Mouse (Mus musculus): ENCODE data around the gene Inpp5a. TPM values are rescaled to one million over a fixed set of nuclear protein-coding genes. Genes with fewer than 3 reads are reported as not detected.

Gene Inpp5a
- total and polyA plus RNA-seq, 2 experiments from 2014 or later: 43.4 to 65.2 TPM

GRCm38 (mm10) chr7:139366131-139366530, 22.8 kb upstream of the Inpp5a start:
- Histone ChIP-seq H3K36me3 (replicated peaks; ENCODE audit: control insufficient read depth, insufficient read depth, low read length) (no peaks in the 10 kb centered on the region), H3K27me3 (ENCODE audit: control insufficient read depth, insufficient read depth, low read length) (no peaks in the 10 kb centered on the region), H3K4me2 (ENCODE audit: low read depth, low read length) (no peak overlapping the region), H3K4me1 (ENCODE audit: control insufficient read depth, insufficient read depth) (peaks cover 77% of the 10 kb centered on the region), H3K27ac (ENCODE audit: low read depth) (peak overlapping the region; percentile 95), H3K9ac (replicated peaks; ENCODE audit: low read depth, low read length) (no peak overlapping the region), H3K9me3 (replicated peaks; ENCODE audit: control insufficient read depth, low read length) (no peaks in the 10 kb centered on the region), H3K4me3 (ENCODE audit: low read depth, low read length) (no peak overlapping the region)
- ATAC-seq (ENCODE audit: insufficient read depth, low read depth): no peak
- TF ChIP-seq EP300 (IDR thresholded peaks at IDR 0.05; ENCODE audit: low read depth) (no peak), CTCF (IDR thresholded peaks at IDR 0.05; ENCODE audit: low read depth) (no peak)
- WGBS: 47% methylated on average over 3 of the region's 3 CpGs
- no peak for DNase-seq (ENCODE audit: low spot score)

DNA sequence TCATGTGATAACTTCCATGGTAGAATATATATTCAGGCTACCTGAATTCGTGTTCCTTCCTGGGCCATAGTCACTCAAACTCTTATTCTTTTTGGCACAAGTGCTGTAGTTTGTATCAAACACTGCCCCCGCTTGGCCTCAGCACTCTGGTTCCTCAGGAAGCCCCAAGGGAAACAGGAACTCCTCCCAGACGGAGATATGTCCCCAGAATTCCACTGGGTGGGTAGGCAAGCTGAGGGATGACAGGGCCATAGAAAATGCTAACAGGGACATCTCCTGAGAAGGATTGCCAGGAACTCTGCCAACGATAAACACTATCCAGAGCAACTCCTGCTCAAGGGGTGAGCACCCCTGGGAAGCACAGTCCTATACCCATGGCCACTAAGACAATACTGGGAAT, 22.4 kb upstream of the Inpp5a start:
- Histone ChIP-seq H3K9me3 (replicated peaks; ENCODE audit: control insufficient read depth, low read length) (no peaks in the 10 kb centered on the region), H3K4me3 (ENCODE audit: low read depth, low read length) (no peak overlapping the region), H3K27me3 (ENCODE audit: control insufficient read depth, insufficient read depth, low read length) (no peaks in the 10 kb centered on the region), H3K4me2 (ENCODE audit: low read depth, low read length) (no peak overlapping the region), H3K4me1 (ENCODE audit: control insufficient read depth, insufficient read depth) (peaks cover 77% of the 10 kb centered on the region), H3K9ac (replicated peaks; ENCODE audit: low read depth, low read length) (no peak overlapping the region), H3K27ac (ENCODE audit: low read depth) (peak overlapping the region; percentile 95), H3K36me3 (replicated peaks; ENCODE audit: control insufficient read depth, insufficient read depth, low read length) (no peaks in the 10 kb centered on the region)
- peak; percentile 50 for DNase-seq (ENCODE audit: low spot score)
- no peak for TF ChIP-seq EP300 (IDR thresholded peaks at IDR 0.05; ENCODE audit: low read depth)
- TF ChIP-seq CTCF (IDR thresholded peaks at IDR 0.05; ENCODE audit: low read depth): peak; percentile 22
- 28% methylated on average over 4 of the region's 4 CpGs for WGBS
- ATAC-seq (ENCODE audit: insufficient read depth, low read depth): no peak

- TF ChIP-seq CTCF (IDR thresholded peaks at IDR 0.05; ENCODE audit: low read depth) (no peak), EP300 (IDR thresholded peaks at IDR 0.05; ENCODE audit: low read depth) (no peak)
- H3K9ac ChIP-seq (replicated peaks; ENCODE audit: low read depth, low read length): no peak overlapping the region
- no peaks in the 10 kb centered on the region for H3K27me3 ChIP-seq (ENCODE audit: control insufficient read depth, insufficient read depth, low read length)
- H3K4me2 ChIP-seq (ENCODE audit: low read depth, low read length): no peak overlapping the region
- H3K36me3 ChIP-seq (replicated peaks; ENCODE audit: control insufficient read depth, insufficient read depth, low read length): no peaks in the 10 kb centered on the region
- WGBS: 40% methylated on average over 2 of the region's 2 CpGs
- no peaks in the 10 kb centered on the region for H3K9me3 ChIP-seq (replicated peaks; ENCODE audit: control insufficient read depth, low read length)
- DNase-seq (ENCODE audit: low spot score) (no peak), ATAC-seq (ENCODE audit: insufficient read depth, low read depth) (no peak)
- peaks cover 74% of the 10 kb centered on the region for H3K4me1 ChIP-seq (ENCODE audit: control insufficient read depth, insufficient read depth)
- peak overlapping the region; percentile 84 for H3K27ac ChIP-seq (ENCODE audit: low read depth)
- no peak overlapping the region for H3K4me3 ChIP-seq (ENCODE audit: low read depth, low read length)
These were observed 20.7 kb upstream of the Inpp5a start for GRCm38 (mm10) chr7:139368218-139368617.

DNA sequence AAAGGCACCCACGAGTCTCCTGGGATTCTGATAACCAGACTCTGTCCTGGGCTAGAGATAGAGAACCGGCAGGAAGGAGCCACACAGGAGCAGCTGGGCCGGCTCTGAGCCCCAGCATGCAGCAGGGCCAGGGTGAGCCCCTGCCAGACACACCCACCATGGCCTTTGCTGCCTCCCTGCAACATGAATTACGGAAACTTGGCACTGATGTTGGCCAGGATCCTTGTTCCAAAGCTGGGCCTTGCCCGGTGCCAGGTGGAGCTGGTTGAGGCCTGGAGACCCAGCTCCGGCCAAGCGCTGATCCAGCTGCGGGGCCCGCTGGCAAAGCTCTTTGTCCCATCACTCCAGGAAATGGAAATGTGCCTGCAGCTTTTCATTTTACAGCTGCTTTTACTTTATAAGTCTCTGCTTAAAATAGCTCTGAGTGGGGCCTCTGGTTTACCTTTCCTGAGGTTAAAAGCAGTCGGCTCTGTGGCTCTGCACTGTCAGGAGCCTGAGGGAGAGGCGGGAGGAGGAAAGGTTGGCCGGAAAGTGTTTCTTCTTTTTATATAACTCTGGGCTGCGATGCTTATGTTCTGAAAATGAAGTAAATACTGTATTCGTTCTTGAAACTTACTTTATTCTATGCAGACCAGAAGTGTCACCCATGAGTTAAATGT, 20.1 kb upstream of the Inpp5a start:
- H3K4me1 ChIP-seq (ENCODE audit: control insufficient read depth, insufficient read depth): peaks cover 67% of the 10 kb centered on the region
- ATAC-seq (ENCODE audit: insufficient read depth, low read depth) (peak; percentile 18), DNase-seq (ENCODE audit: low spot score) (peak; percentile 69)
- H3K9ac ChIP-seq (replicated peaks; ENCODE audit: low read depth, low read length): 0 out of 2 replicates have a peak overlapping the region, but pooled peaks have one; percentile 27
- no peak for TF ChIP-seq CTCF (IDR thresholded peaks at IDR 0.05; ENCODE audit: low read depth)
- peak; percentile 52; the same call in 1 of the 2 replicates for TF ChIP-seq EP300 (IDR thresholded peaks at IDR 0.05; ENCODE audit: low read depth)
- no peak overlapping the region for H3K4me3 ChIP-seq (ENCODE audit: low read depth, low read length)
- 13% methylated on average over 14 of the region's 14 CpGs for WGBS
- peak overlapping the region; percentile 84 for H3K27ac ChIP-seq (ENCODE audit: low read depth)
- no peaks in the 10 kb centered on the region for H3K9me3 ChIP-seq (replicated peaks; ENCODE audit: control insufficient read depth, low read length)
- no peak overlapping the region for H3K4me2 ChIP-seq (ENCODE audit: low read depth, low read length)
- H3K36me3 ChIP-seq (replicated peaks; ENCODE audit: control insufficient read depth, insufficient read depth, low read length): no peaks in the 10 kb centered on the region
- H3K27me3 ChIP-seq (ENCODE audit: control insufficient read depth, insufficient read depth, low read length): no peaks in the 10 kb centered on the region

DNA sequence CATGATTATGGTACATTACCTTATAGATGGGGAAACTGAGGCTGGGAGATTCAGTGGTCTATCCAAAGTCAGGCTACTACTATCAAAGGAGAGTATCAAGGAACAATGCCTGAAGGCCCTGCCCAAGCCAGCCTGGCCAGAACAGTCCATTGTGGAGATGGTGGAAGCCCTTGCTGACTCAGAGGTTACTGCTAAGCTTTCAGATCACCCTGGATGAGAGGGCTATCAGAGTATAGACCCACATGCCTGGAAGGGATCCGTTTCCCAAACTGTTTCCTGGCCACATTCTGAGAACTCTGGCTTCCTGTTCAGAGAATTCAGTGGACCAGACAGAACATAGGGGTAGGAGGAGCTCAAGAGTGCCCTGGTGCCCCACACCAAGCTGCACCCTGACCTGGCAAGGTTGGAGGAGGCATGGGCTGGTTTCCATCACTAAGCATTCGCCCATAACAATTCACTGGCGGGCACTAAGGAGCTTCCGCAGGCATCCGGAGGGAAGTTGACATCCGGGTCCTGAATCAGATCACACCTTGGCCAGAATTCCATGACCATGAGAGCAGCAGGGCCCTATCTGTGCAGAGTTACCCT, 19.3 kb upstream of the Inpp5a start:
- Histone ChIP-seq H3K9me3 (replicated peaks; ENCODE audit: control insufficient read depth, low read length) (no peaks in the 10 kb centered on the region), H3K27ac (ENCODE audit: low read depth) (peak overlapping the region; percentile 84), H3K9ac (replicated peaks; ENCODE audit: low read depth, low read length) (no peak overlapping the region), H3K27me3 (ENCODE audit: control insufficient read depth, insufficient read depth, low read length) (no peaks in the 10 kb centered on the region), H3K36me3 (replicated peaks; ENCODE audit: control insufficient read depth, insufficient read depth, low read length) (no peaks in the 10 kb centered on the region), H3K4me3 (ENCODE audit: low read depth, low read length) (no peak overlapping the region), H3K4me2 (ENCODE audit: low read depth, low read length) (no peak overlapping the region), H3K4me1 (ENCODE audit: control insufficient read depth, insufficient read depth) (peaks cover 60% of the 10 kb centered on the region)
- TF ChIP-seq EP300 (IDR thresholded peaks at IDR 0.05; ENCODE audit: low read depth) (no peak), CTCF (IDR thresholded peaks at IDR 0.05; ENCODE audit: low read depth) (no peak)
- ATAC-seq (ENCODE audit: insufficient read depth, low read depth) (no peak), DNase-seq (ENCODE audit: low spot score) (no peak)
- WGBS: 47% methylated on average over 6 of the region's 6 CpGs

Data from heart, postnatal 0 days (tissue).